Mouse (Mus musculus): ENCODE measurements around the gene Adh4.
"Not testable (repeated sequence)": the region's sequence is repeated elsewhere in the genome, so short reads cannot be mapped to it uniquely, and the experiment has no call there.

Gene Adh4

DNA sequence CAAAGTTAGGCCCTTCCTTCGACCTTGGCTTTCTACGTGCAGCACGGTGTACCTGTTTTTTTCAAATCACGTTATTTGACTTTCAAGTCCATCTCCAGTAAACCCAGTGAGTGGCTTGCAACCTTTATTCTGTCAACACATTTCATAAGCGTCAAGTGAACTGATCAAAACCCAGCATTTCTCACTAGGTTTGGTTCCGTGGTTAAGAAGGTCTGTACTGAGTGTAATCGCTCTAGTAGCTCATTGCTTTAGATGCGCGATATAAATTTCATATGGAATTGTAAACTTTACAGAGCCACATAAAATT, 28.2 kb downstream of the Adh4 start:
- DNase-seq (ENCODE audit: low read depth, low spot score): no peak

DNA sequence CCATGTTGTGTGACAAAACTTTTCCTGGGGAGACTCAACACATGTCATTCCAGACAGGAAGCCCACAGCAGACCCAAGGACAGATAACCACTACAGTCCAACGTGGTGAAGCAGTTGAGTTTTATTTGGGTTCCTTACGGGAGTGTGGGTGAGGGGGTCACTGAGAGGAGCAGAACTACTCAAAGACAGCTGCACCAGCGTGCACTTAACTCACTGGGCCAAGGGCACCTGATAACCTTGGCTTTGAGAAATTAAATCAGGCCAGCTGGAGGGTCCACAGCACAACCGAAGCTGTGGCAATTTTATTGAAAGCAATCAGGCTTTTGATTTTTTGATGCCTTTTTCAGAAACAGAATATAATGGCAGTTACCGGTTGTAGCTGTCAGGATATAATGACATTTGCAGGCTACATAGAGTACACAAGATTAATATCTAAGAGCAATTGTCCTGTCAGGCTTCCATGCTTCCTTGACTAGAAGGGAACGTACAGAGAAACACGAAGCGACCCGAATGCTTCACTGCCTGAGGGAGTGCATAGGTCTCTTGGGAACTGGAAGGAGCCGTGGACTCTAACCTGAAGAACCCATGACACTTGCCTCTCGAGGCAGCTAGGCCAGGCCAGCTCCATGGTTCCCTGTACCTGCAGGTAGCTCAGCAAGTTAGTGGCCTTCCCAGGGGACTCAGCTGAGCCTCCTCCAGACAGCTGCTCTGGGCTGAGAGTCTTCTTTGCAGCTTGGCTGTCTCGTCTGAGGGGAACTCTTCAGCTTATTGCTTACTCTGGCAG, 33.0 kb downstream of the Adh4 start:
- DNase-seq (ENCODE audit: low read depth, low spot score): no peak

- DNase-seq (ENCODE audit: low read depth, low spot score): no peak
These were observed 36.9 kb downstream of the Adh4 start for GRCm38 (mm10) chr3:138452169-138452568.

DNA sequence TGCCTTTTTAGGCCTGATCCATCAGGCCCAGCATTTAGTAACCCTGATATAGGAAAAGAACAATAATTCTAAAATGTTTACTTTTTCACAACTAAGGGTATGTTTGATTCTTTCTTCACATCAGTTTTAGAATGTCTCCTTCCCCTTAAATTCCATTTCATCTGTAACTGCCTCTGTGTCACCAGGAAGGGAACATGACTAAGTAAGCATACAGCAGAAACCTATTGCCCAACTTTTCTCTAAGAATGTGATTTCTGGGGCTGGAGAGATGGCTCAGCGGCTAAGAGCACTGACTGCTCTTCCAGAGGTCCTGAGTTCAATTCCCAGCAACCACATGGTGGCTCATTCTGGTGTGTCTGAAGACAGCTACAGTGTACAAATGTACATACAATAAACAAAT, 39.0 kb downstream of the Adh4 start:
- no peak for DNase-seq (ENCODE audit: low read depth, low spot score)

GRCm38 (mm10) chr3:138454711-138455435, 39.6 kb downstream of the Adh4 start:
- no peak for DNase-seq (ENCODE audit: low read depth, low spot score)

DNA sequence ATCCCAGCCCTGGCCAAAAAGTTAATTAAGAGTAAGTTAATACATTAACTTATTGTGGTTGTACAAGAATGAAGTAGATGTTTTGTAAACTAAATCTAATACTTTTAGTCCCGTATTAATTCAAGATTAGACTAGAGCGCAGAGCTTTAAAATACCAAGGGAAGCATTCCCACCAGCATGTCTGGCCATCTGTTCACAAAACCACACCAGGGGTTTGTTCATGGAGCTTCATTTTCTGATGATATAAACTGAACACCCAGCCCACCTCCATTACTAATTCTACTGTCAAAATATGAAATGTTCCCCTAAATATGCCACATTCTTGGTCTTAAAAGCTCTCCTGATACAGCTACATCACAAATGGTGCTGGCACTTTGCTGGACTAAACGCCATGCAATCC, 43.2 kb downstream of the Adh4 start:
- no peak for DNase-seq (ENCODE audit: low read depth, low spot score)

GRCm38 (mm10) chr3:138460260-138460659, 45.0 kb downstream of the Adh4 start:
- DNase-seq (ENCODE audit: low read depth, low spot score): no peak

DNA sequence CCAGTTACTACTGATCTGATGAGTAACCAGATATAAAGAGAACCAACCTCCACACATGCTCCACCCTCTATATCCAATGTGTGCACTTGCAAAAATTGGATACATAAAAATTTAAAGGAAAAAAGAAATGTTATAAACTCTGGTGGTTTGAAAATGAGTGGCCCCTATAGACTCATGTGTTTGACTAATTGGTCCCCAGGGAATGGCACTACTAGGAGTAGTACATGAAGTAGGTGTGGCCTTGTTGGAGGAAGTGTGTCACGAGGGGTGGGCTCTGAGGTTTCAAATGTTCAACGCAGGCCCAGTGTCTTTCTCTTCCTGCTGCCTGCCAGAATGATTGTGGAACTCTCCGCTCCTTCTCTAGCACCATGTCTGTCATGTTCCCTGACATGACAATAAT, 46.6 kb downstream of the Adh4 start:
- DNase-seq (ENCODE audit: low read depth, low spot score): no peak

DNA sequence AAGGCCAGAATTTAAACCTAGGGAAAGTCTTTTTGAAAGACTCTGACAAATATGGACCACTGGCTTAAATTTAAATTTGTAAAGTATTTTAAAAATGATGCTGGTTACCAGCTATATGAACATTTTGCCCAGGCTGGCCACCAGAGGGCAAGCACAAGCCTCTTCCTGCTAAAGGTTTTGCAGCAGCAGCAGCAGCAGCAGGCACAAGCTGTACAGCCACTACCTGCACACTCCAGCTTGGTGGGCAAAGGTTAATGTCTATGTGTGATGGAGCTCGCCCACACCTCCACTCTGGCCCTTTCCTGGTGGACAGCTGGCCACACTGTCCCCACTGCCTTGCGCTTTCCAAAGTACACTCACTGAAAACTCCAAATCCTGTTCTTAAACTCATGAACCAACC, 47.9 kb downstream of the Adh4 start:
- DNase-seq (ENCODE audit: low read depth, low spot score): peak; percentile 9

GRCm38 (mm10) chr3:138463807-138464206, 48.5 kb downstream of the Adh4 start:
- no peak for DNase-seq (ENCODE audit: low read depth, low spot score)

GRCm38 (mm10) chr3:138464573-138465147, 49.4 kb downstream of the Adh4 start:
- no peak for DNase-seq (ENCODE audit: low read depth, low spot score)

DNA sequence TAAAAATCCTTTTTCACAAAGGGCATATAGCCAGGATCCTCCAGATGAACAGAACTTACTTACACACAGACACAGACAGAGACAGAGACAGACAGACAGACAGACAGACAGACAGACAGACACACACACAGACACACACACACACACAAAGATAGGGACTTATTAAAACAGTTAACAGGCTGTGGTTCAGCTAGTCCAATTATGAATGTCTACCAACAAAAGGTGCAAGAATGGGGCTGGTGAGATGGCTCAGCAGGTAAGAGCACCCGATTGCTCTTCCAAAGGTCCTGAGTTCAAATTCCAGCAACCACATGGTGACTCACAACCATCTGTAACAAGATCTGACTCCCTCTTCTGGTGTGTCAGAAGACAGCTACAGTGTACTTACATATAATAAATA, 51.4 kb downstream of the Adh4 start:
- not testable (repeated sequence) for DNase-seq (ENCODE audit: low read depth, low spot score)

DNA sequence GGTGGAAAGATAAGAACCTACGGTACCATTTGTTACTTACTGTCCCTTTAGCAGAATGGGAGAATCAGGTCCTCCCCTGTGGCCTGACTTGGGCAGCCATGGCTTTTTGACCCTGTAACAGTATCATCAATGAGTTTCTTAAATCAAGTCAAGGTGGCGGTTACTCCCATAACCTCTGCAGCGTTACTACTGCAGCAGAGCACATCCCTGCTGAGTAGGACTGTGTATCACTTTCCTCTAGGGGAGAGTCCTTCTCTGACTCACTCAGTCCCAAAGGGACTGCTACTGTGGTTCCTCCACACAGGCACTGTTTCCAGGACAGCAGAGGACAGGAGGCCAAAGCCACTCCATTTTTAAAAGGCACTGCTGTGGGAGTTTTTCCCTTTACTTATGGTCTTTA, 55.8 kb downstream of the Adh4 start:
- DNase-seq (ENCODE audit: low read depth, low spot score): no peak

DNA sequence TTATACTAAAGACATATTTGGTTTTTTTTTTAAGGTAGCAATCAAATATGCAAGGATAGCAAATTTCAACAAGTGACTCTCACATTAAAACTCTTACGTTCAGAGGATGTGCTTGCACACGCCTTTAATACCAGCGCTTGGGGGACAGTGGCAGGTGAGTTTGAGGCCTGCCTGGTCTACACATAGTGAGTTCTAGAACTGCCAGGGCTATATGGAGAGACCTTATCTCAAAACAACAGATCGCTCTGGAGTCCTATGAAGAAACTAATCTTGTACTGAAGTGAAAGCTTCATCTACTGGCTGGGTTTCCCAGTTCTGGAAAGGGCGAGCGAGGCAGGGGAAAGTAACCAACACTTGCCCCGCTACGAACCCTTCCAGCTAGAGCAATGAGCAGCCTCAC, 64.2 kb downstream of the Adh4 start:
- DNase-seq (ENCODE audit: low read depth, low spot score): no peak
